Mouse (Mus musculus): ENCODE results near the gene Rundc3a. TPM values are rescaled to one million over a fixed set of nuclear protein-coding genes. Genes with fewer than 3 reads are reported as not detected.

Rundc3a gene
- polyA plus RNA-seq, 2 experiments, result 1.0 to 3.2 TPM

DNA sequence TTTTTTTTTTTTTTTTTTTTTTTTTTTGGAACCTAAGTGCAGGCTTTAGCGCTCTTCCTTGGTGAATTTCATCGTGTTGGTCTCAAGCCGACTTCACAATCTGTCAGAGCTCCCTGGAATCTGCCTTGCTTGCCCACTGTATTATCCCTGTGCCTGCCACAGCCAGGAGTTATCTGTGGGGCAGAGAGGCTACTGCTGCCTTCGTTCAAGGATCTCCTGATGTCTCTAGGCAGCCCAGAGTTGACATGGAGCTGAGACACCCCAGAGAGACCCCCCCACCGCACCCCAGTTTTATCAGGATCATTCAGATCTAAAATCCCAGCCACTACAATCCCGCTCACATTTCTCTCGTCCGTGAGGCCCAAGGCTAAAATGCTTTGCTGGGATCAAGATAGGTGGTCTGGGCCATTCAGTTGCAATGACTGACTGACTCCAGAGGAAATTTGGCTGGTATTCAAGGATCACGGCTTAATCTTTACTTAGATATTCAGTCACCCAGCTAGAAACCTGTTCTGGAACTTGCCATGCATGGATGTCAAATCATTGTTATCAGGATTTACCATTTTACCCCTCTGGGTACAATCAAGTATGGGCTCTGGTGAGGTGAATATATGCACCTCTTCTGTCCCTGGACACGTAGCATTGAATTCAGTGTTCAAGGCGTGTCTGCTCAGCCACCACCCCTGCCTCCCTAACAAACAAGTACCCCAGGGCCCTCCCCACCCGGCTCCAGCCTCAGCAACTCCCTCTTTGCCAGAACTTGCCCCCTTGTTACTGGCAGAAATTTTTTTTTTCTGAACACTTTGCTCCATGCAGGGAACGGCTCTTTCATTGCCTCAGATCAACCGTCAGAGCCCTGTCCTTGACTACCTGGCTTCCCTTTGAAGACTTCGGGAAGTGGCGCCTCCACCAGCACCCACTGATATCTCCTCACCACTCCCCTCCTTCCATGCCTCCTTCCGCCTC, 56.1 kb downstream of the Rundc3a start:
- Histone ChIP-seq H3K9ac (ENCODE audit: low read depth, low read length, severe bottlenecking) (no peak overlapping the region), H3K27ac (replicated peaks; ENCODE audit: low read depth, low read length) (no peak overlapping the region), H3K36me3 (ENCODE audit: control insufficient read depth, insufficient read depth, low read length) (no peaks in the 10 kb centered on the region), H3K4me2 (replicated peaks; ENCODE audit: low read depth, low read length, severe bottlenecking) (no peak overlapping the region), H3K4me1 (ENCODE audit: control insufficient read depth, insufficient read depth, low read length) (peaks cover 26% of the 10 kb centered on the region), H3K9me3 (ENCODE audit: control insufficient read depth, low read length) (no peaks in the 10 kb centered on the region), H3K27me3 (ENCODE audit: control insufficient read depth, insufficient read depth, low read length) (peaks cover 9% of the 10 kb centered on the region; the same call in 1 of the 2 replicates), H3K4me3 (replicated peaks; ENCODE audit: low read length) (no peak overlapping the region)
- DNase-seq (ENCODE audit: low spot score), result peak; percentile 37
- no peak for ATAC-seq (ENCODE audit: low FRiP score, low read depth)
- no peak for TF ChIP-seq POLR2A (IDR thresholded peaks at IDR 0.05; ENCODE audit: borderline replicate concordance, extremely low read depth, insufficient read depth, insufficient read length)
- WGBS, result 40% methylated on average over 17 of the region's 17 CpGs

Small RNAs within 50 kb of the gene (microRNA-seq; reads per million reads assigned to microRNA genes)
- not detected for gene Mir6930

Other genes with a start within 250 kb of the Rundc3a start
- 0.06 and 0.09 TPM in 2 replicates for gene Nags, start 247.9 kb upstream of the Rundc3a start, polyA plus RNA-seq (2012; rRNA removed)
- gene Nags, start 247.9 kb upstream of the Rundc3a start, polyA plus RNA-seq (2014; fragmentation: Nextera tagmentation; extraction: Ambion mirVana), result not detected in 2 replicates
- gene Tmem101, start 237.0 kb upstream of the Rundc3a start, polyA plus RNA-seq (2012; rRNA removed), result 37.1 and 47.9 TPM in 2 replicates
- gene Tmem101, start 237.0 kb upstream of the Rundc3a start, polyA plus RNA-seq (2014; fragmentation: Nextera tagmentation; extraction: Ambion mirVana), result 29.7 and 34.5 TPM in 2 replicates
- 38.5 and 40.0 TPM in 2 replicates for gene Lsm12, start 208.1 kb upstream of the Rundc3a start, polyA plus RNA-seq (2012; rRNA removed)
- 83.8 and 86.0 TPM in 2 replicates for gene Lsm12, start 208.1 kb upstream of the Rundc3a start, polyA plus RNA-seq (2014; fragmentation: Nextera tagmentation; extraction: Ambion mirVana)
- 42.7 and 60.4 TPM in 2 replicates for gene G6pc3, start 203.8 kb upstream of the Rundc3a start, polyA plus RNA-seq (2012; rRNA removed)
- gene G6pc3, start 203.8 kb upstream of the Rundc3a start, polyA plus RNA-seq (2014; fragmentation: Nextera tagmentation; extraction: Ambion mirVana), result 27.6 and 33.7 TPM in 2 replicates
- gene Hdac5, start 163.2 kb upstream of the Rundc3a start, polyA plus RNA-seq (2012; rRNA removed), result 86.2 and 149 TPM in 2 replicates
- gene Hdac5, start 163.2 kb upstream of the Rundc3a start, polyA plus RNA-seq (2014; fragmentation: Nextera tagmentation; extraction: Ambion mirVana), result 46.7 and 57.4 TPM in 2 replicates
- gene BC030867, start 144.5 kb upstream of the Rundc3a start, polyA plus RNA-seq (2012; rRNA removed), result 14.2 and 15.4 TPM in 2 replicates
- gene BC030867, start 144.5 kb upstream of the Rundc3a start, polyA plus RNA-seq (2014; fragmentation: Nextera tagmentation; extraction: Ambion mirVana), result 11.8 and 11.9 TPM in 2 replicates
- 2.2 and 2.8 TPM in 2 replicates for gene Asb16, start 124.7 kb upstream of the Rundc3a start, polyA plus RNA-seq (2012; rRNA removed)
- gene Asb16, start 124.7 kb upstream of the Rundc3a start, polyA plus RNA-seq (2014; fragmentation: Nextera tagmentation; extraction: Ambion mirVana), result 0.25 and 0.48 TPM in 2 replicates
- 59.9 and 68.6 TPM in 2 replicates for gene Tmub2, start 108.5 kb upstream of the Rundc3a start, polyA plus RNA-seq (2012; rRNA removed)
- 52.6 and 53.5 TPM in 2 replicates for gene Tmub2, start 108.5 kb upstream of the Rundc3a start, polyA plus RNA-seq (2014; fragmentation: Nextera tagmentation; extraction: Ambion mirVana)
- 72.1 and 84.0 TPM in 2 replicates for gene Atxn7l3, start 96.8 kb upstream of the Rundc3a start, polyA plus RNA-seq (2012; rRNA removed)
- gene Atxn7l3, start 96.8 kb upstream of the Rundc3a start, polyA plus RNA-seq (2014; fragmentation: Nextera tagmentation; extraction: Ambion mirVana), result 21.0 and 23.1 TPM in 2 replicates
- 61.0 and 81.3 TPM in 2 replicates for gene Ubtf, start 73.7 kb upstream of the Rundc3a start, polyA plus RNA-seq (2012; rRNA removed)
- gene Ubtf, start 73.7 kb upstream of the Rundc3a start, polyA plus RNA-seq (2014; fragmentation: Nextera tagmentation; extraction: Ambion mirVana), result 79.7 and 89.4 TPM in 2 replicates
- gene Slc4a1, start 27.2 kb upstream of the Rundc3a start, polyA plus RNA-seq (2012; rRNA removed), result 3.5 and 4.3 TPM in 2 replicates
- gene Slc4a1, start 27.2 kb upstream of the Rundc3a start, polyA plus RNA-seq (2014; fragmentation: Nextera tagmentation; extraction: Ambion mirVana), result 2.8 and 6.6 TPM in 2 replicates
- gene Slc25a39, start 14.5 kb downstream of the Rundc3a start, polyA plus RNA-seq (2012; rRNA removed), result 120 and 181 TPM in 2 replicates
- gene Slc25a39, start 14.5 kb downstream of the Rundc3a start, polyA plus RNA-seq (2014; fragmentation: Nextera tagmentation; extraction: Ambion mirVana), result 179 and 195 TPM in 2 replicates
- 120 and 135 TPM in 2 replicates for gene Grn, start 36.9 kb downstream of the Rundc3a start, polyA plus RNA-seq (2012; rRNA removed)
- gene Grn, start 36.9 kb downstream of the Rundc3a start, polyA plus RNA-seq (2014; fragmentation: Nextera tagmentation; extraction: Ambion mirVana), result 118 and 133 TPM in 2 replicates
- 56.8 and 85.1 TPM in 2 replicates for gene Fam171a2, start 54.3 kb downstream of the Rundc3a start, polyA plus RNA-seq (2012; rRNA removed)
- gene Fam171a2, start 54.3 kb downstream of the Rundc3a start, polyA plus RNA-seq (2014; fragmentation: Nextera tagmentation; extraction: Ambion mirVana), result 8.9 and 10.0 TPM in 2 replicates
- 7.0 and 7.3 TPM in 2 replicates for gene Itga2b, start 76.7 kb downstream of the Rundc3a start, polyA plus RNA-seq (2012; rRNA removed)
- 3.5 and 5.0 TPM in 2 replicates for gene Itga2b, start 76.7 kb downstream of the Rundc3a start, polyA plus RNA-seq (2014; fragmentation: Nextera tagmentation; extraction: Ambion mirVana)
- 38.2 and 41.1 TPM in 2 replicates for gene Gpatch8, start 163.0 kb downstream of the Rundc3a start, polyA plus RNA-seq (2012; rRNA removed)
- 43.0 and 54.7 TPM in 2 replicates for gene Gpatch8, start 163.0 kb downstream of the Rundc3a start, polyA plus RNA-seq (2014; fragmentation: Nextera tagmentation; extraction: Ambion mirVana)
- 5.5 and 7.2 TPM in 2 replicates for gene Gm11627, start 186.1 kb downstream of the Rundc3a start, polyA plus RNA-seq (2012; rRNA removed)
- gene Gm11627, start 186.1 kb downstream of the Rundc3a start, polyA plus RNA-seq (2014; fragmentation: Nextera tagmentation; extraction: Ambion mirVana), result 11.4 and 13.2 TPM in 2 replicates
- gene Fzd2, start 211.0 kb downstream of the Rundc3a start, polyA plus RNA-seq (2012; rRNA removed), result 163 and 258 TPM in 2 replicates
- gene Fzd2, start 211.0 kb downstream of the Rundc3a start, polyA plus RNA-seq (2014; fragmentation: Nextera tagmentation; extraction: Ambion mirVana), result 65.5 and 70.7 TPM in 2 replicates

All from limb, embryonic 14.5 days (tissue).